Mouse (Mus musculus) ES-E14 (cell line): ENCODE measurements at regions not wholly inside any gene's neighbourhood (a gene's known extent, or its start where the extent isn't known, plus 50 kb on each side); places are given as distances from the start of the nearest gene placed in this dataset.
A peak's percentile ranks its signal among the peaks of the same experiment; 100 is the strongest.
"Not testable (repeated sequence)": the region's sequence is repeated elsewhere in the genome, so short reads cannot be mapped to it uniquely, and the experiment has no call there.

Source experiments
- DNase-seq: peaks from one replicate; pipeline ENCODE4 v3.0.0-alpha.2; 2013; ENCODE audit warnings: low read depth, low spot score
- H3K27ac ChIP-seq: 2 replicates; pipeline ENCODE4 v1.5.1; 2012; ENCODE audit warnings: low read depth, mild to moderate bottlenecking, low read length, moderate library complexity, mixed read lengths; ENCODE audit not compliant: poor library complexity, insufficient read depth, severe bottlenecking
- H3K36me3 ChIP-seq: 2 replicates; pipeline ENCODE4 v1.6.1; 2012; ENCODE audit warnings: mild to moderate bottlenecking, low read length, moderate library complexity, mixed read lengths; ENCODE audit not compliant: control insufficient read depth, poor library complexity, insufficient read depth, severe bottlenecking
- H3K4me1 ChIP-seq, 2 experiments: fragments of 150-350 bp in 1 of 2; sonication (generic) in 1 of 2; 2 replicates each; pipeline ENCODE4 v1.6.1; 2012; ENCODE audit warnings: low read length in 2 of 2, mild to moderate bottlenecking in 1 of 2, mixed read lengths in 1 of 2; ENCODE audit not compliant: control insufficient read depth in 2 of 2, insufficient read depth in 2 of 2, poor library complexity in 1 of 2
- H3K4me3 ChIP-seq, 2 experiments: fragments of 150-350 bp in 1 of 2; sonication (generic) in 1 of 2; 2 replicates each; pipeline ENCODE4 v1.5.1; 2012; ENCODE audit warnings: low read length in 2 of 2, low read depth in 1 of 2, mild to moderate bottlenecking in 1 of 2, mixed read lengths in 1 of 2; ENCODE audit not compliant: insufficient read depth in 1 of 2, poor library complexity in 1 of 2, severe bottlenecking in 1 of 2
- H3K9ac ChIP-seq: 2 replicates; pipeline ENCODE4 v1.6.1; 2012; ENCODE audit warnings: low read depth, mild to moderate bottlenecking, low read length, mixed read lengths; ENCODE audit not compliant: poor library complexity, insufficient read depth, severe bottlenecking
- H3K9me3 ChIP-seq: fragments of 150-350 bp; sonication (generic); 2 replicates; pipeline ENCODE4 v1.6.1; 2012; ENCODE audit warnings: low read depth, mild to moderate bottlenecking, low read length; ENCODE audit not compliant: control insufficient read depth, insufficient read depth
- CHD2 ChIP-seq: IDR thresholded peaks from 2 replicates; pipeline ENCODE4 v1.6.1; 2014; ENCODE audit warnings: mild to moderate bottlenecking, low read depth, low read length, inconsistent platforms
- HCFC1 ChIP-seq: IDR thresholded peaks from 2 replicates; pipeline ENCODE4 v1.6.1; 2012; ENCODE audit warnings: low read length, inconsistent platforms, borderline replicate concordance; ENCODE audit not compliant: insufficient read depth
- MAFK ChIP-seq: IDR thresholded peaks from 2 replicates; pipeline ENCODE4 v1.6.1; 2014; ENCODE audit warnings: mild to moderate bottlenecking, low read depth, low read length, inconsistent platforms; ENCODE audit not compliant: insufficient read depth
- ZC3H11A ChIP-seq: IDR thresholded peaks from 2 replicates; pipeline ENCODE4 v1.6.1; 2012; ENCODE audit warnings: low read depth, mild to moderate bottlenecking, inconsistent platforms, low read length, borderline replicate concordance
- ZNF384 ChIP-seq: IDR thresholded peaks from 2 replicates; pipeline ENCODE4 v1.6.1; 2012; ENCODE audit warnings: low read depth, low read length, inconsistent platforms
- in situ Hi-C, 2 experiments: fragments of 600-800 bp; cut with MboI; formaldehyde crosslinking; loops; one replicate each; pipeline ENCODE4 v1.15.1; 2025; ENCODE audit warnings: low sequenced_read_pairs in 2 of 2, inconsistent platforms in 1 of 2; ENCODE audit not compliant: unreplicated experiment in 2 of 2

- H3K4me3 ChIP-seq: no peak overlapping the region
- H3K9ac ChIP-seq: no peak overlapping the region
- H3K9me3 ChIP-seq: no peaks in the 10 kb centered on the region
- no peak for DNase-seq
- in situ Hi-C loops: loop anchor here in 1 of 2 experiments (25.0 kb wide), 1 partner anchor 267 kb away; the partner anchor contains the start of genes Tmc5 and Tmc7
- no peaks in the 10 kb centered on the region for H3K4me1 ChIP-seq
- H3K36me3 ChIP-seq: no peaks in the 10 kb centered on the region
- H3K27ac ChIP-seq: no peak overlapping the region
- TF ChIP-seq HCFC1: no peak
- no peak for TF ChIP-seq MAFK
- no peak for TF ChIP-seq ZC3H11A
- TF ChIP-seq ZNF384: no peak
- TF ChIP-seq CHD2: no peak
These were observed 76.8 kb upstream of the Smg1 start for GRCm38 (mm10) chr7:118320307-118320706.

GRCm38 (mm10) chr7:118318432-118319135, 75.1 kb upstream of the Smg1 start:
- no peak overlapping the region for H3K9ac ChIP-seq
- no peaks in the 10 kb centered on the region for H3K36me3 ChIP-seq
- H3K4me3 ChIP-seq: no peak overlapping the region
- no peak for TF ChIP-seq MAFK
- no peak for TF ChIP-seq HCFC1
- no peak for TF ChIP-seq ZNF384
- TF ChIP-seq CHD2: no peak
- TF ChIP-seq ZC3H11A: no peak
- no peak overlapping the region for H3K27ac ChIP-seq
- DNase-seq: no peak
- H3K4me1 ChIP-seq: no peaks in the 10 kb centered on the region
- in situ Hi-C loops: loop anchor here in 1 of 2 experiments (25.0 kb wide), 1 partner anchor 269 kb away; the partner anchor contains the start of genes Tmc5 and Tmc7
- no peaks in the 10 kb centered on the region for H3K9me3 ChIP-seq

GRCm38 (mm10) chr7:118314886-118315285, 71.4 kb upstream of the Smg1 start:
- in situ Hi-C loops: loop anchor here in 1 of 2 experiments (25.0 kb wide), 1 partner anchor 272 kb away; the partner anchor contains the start of genes Tmc5 and Tmc7
- H3K36me3 ChIP-seq, H3K27ac ChIP-seq, H3K9me3 ChIP-seq, H3K4me3 ChIP-seq, H3K9ac ChIP-seq, DNase-seq, H3K4me1 ChIP-seq: not testable (repeated sequence)

- Histone ChIP-seq H3K36me3 (no peaks in the 10 kb centered on the region), H3K4me3 (no peak overlapping the region), H3K27ac (no peak overlapping the region), H3K9ac (no peak overlapping the region), H3K4me1 (no peaks in the 10 kb centered on the region), H3K9me3 (no peaks in the 10 kb centered on the region)
- no peak for DNase-seq
- in situ Hi-C loops: loop anchor here in 1 of 2 experiments (25.0 kb wide), 1 partner anchor 273 kb away; the partner anchor contains the start of genes Tmc5 and Tmc7
- TF ChIP-seq ZC3H11A (no peak), MAFK (no peak), ZNF384 (no peak), CHD2 (no peak), HCFC1 (no peak)
These were observed 70.8 kb upstream of the Smg1 start for GRCm38 (mm10) chr7:118314228-118314658.

- no peak for DNase-seq
- H3K9ac ChIP-seq: no peak overlapping the region
- no peak overlapping the region for H3K4me3 ChIP-seq
- H3K4me1 ChIP-seq: no peaks in the 10 kb centered on the region
- in situ Hi-C loops: loop anchor here in 1 of 2 experiments (25.0 kb wide), 1 partner anchor 273 kb away; the partner anchor contains the start of genes Tmc5 and Tmc7
- no peaks in the 10 kb centered on the region for H3K36me3 ChIP-seq
- TF ChIP-seq ZC3H11A: 0 out of 2 replicates have a peak, but pooled peaks have one; percentile 1
- no peak for TF ChIP-seq CHD2
- H3K27ac ChIP-seq: no peak overlapping the region
- H3K9me3 ChIP-seq: no peaks in the 10 kb centered on the region
These were observed 70.3 kb upstream of the Smg1 start for GRCm38 (mm10) chr7:118313818-118314217.
